Mouse (Mus musculus): ENCODE data around the gene Ttk. TPM values are rescaled to one million over a fixed set of nuclear protein-coding genes. Genes with fewer than 3 reads are reported as not detected.

Ttk gene
- polyA plus RNA-seq, 1 experiment from 2014 or later, result 5.0 TPM

DNA sequence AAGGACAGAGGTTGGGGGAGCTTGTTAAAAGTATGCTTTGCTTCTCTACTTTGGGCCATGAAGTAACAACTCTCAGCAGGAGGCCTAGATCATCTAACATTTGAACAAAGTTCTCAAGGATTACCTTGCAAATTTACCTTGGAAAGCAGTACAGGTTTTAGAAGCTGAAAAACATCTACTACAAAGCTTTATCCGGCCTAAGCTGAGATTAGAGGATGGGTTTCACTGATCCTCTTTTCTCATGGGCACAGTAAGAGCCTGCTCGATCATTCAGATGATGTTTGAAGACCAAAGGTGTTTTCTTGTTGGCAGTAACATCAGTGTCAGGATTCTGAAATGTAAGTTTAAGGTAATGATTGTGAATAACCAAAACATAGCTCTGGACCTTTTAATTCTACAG lies 76.4 kb downstream of the Ttk start:
- H3K4me1 ChIP-seq (replicated peaks; ENCODE audit: control insufficient read depth, insufficient read depth, low read length), result no peaks in the 10 kb centered on the region
- TF ChIP-seq CTCF (IDR thresholded peaks at IDR 0.05; ENCODE audit: low read depth), result no peak
- H3K27me3 ChIP-seq (replicated peaks; ENCODE audit: control insufficient read depth, insufficient read depth, low read length), result no peaks in the 10 kb centered on the region
- H3K9ac ChIP-seq (ENCODE audit: low read depth, low read length), result no peak overlapping the region
- H3K36me3 ChIP-seq (ENCODE audit: control insufficient read depth, insufficient read depth), result no peaks in the 10 kb centered on the region
- no peak overlapping the region for H3K27ac ChIP-seq (ENCODE audit: low read depth, low read length)
- H3K4me3 ChIP-seq (ENCODE audit: low read depth, low read length), result no peak overlapping the region
- H3K9me3 ChIP-seq (ENCODE audit: control insufficient read depth), result no peaks in the 10 kb centered on the region
- H3K4me2 ChIP-seq (replicated peaks; ENCODE audit: low read depth), result no peak overlapping the region
- ATAC-seq, result no peak
- 73% methylated on average over 2 of the region's 2 CpGs for WGBS

Other genes with a start within 250 kb of the Ttk start
- gene Elovl4, start 28.4 kb upstream of the Ttk start, polyA plus RNA-seq (2015; fragmentation: Nextera tagmentation; extraction: Ambion mirVana), result 3.0 and 3.1 TPM in 2 replicates
- 6.2 and 7.4 TPM in 2 replicates for gene Bckdhb, start 90.5 kb downstream of the Ttk start, polyA plus RNA-seq (2015; fragmentation: Nextera tagmentation; extraction: Ambion mirVana)

Measured in intestine, postnatal 0 days (tissue).